9 mouse cellular contexts compared by ENCODE assay signal in genomic region chrX:36691365-36691764, GRCm38 (mm10). TPM values are rescaled to one million over a fixed set of nuclear protein-coding genes. Genes with fewer than 3 reads are reported as not detected.
"Had no signal": no experiment of that assay in that cellular context is flagged by ENCODE, and none has a peak within 500 bp of the region (broad histone marks: within the 10 kb centered on the region; RNA-seq: fewer than 3 reads in every experiment).

No protein-coding gene starts in this region.

- ATAC-seq: inflammation-experienced regulatory T-cells, adult 6 months; intestine, postnatal 0 days; midbrain, embryonic 16.5 days had no signal

- DNase-seq: kidney, adult 9 months; kidney, postnatal 36 days; lung, embryonic 14.5 days; lung, postnatal 10 days; right cerebral cortex, postnatal 14 days had no signal

RNA-seq across cellular contexts. Expression of gene Slc25a43, which starts 52.1 kb away (rescaled TPM):
- total RNA-seq: megakaryocyte-erythroid progenitor cell, adult 5-6 weeks had no signal
